Mouse (Mus musculus): ENCODE measurements around the gene Pyy.

The Pyy gene

GRCm38 (mm10) chr11:102095676-102096075 lies 12.0 kb downstream of the Pyy start:
- DNase-seq (ENCODE audit: low read depth, low spot score): no peak

DNA sequence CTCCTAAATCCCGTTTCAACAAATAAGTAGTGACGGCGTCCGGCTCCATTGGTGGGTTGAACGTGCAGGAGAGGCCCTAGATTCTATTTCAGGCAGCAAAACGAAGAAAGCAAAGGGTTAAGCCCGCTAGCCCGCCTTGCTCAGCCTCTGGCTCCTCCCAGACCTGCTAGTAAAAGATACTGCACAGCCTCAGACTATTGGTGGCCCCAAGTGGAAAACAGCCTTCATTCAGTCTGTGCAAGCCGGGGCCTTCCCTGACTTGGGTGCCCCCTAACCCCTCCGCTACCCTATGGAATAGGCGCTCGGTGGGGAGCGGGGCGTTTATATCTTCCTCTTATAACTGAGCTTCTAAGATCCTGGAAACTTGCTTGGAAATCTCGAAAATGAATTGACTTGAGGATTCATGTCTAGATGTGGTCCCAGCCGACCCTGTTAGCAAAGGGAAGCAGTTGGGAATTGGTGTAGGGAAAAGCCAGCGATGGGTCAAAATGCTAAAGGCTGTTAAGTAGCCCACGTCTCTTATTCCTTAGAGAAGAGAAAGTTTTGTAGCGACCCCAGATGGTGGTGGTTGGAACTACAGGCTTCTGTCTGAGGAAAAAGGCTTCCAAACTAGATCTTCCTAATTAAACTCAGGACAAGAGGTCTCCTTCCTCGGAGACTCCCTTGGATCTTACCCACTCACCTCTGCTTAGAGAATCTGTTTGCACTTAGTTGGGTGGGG lies 18.4 kb downstream of the Pyy start:
- no peak for DNase-seq (ENCODE audit: low read depth, low spot score)

DNA sequence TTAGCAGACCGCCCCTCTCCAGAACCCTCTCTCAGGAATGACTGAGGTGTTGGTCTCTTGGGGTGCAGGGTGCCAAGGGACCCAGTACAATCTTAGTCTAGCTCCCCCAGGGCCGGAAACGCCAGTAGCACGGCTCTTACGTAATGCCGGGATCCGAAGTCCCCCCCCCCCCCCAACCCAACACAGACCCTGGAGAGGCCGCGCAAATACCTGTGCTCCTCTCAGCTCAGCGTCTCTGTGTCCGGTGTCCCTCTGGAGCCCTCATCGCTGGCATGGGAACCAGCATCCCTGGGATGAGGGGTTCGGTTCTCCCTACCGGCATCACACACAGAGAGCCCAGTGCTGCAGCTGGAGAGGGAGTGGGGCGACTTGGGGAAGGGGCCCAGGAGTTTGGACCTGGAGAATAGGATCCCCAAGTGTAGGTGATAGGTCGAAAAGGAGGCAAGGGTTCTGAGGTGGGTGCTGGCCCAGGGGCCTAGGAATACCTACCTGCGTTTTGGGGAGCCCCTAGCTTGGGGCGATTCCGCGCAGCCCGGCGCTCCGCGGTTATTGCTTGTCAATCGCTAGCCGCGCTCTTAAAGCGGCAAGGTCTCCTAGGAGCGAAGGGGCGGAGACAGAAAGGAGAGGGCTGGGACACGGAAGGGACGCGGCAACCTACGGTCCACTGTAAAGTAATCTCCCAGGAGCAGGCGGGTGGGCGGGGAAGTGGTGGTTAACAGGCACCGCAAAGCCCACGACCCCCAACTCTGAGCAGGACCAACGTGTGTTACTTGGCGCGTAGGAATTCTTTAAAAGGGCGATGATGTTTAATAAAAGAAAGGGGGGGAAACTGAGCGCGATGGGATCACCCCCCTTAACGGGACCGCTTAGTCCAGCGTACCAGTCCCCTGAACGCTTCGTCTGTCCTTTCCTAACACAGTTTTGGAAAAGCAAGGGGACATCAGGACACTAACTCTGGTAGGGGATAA lies 19.4 kb downstream of the Pyy start, which contains the start of gene Mpp2:
Gene Mpp2, minus strand, starts transcription at position 585 of the 968 bp plus-strand sequence.
- no peak for DNase-seq (ENCODE audit: low read depth, low spot score)

DNA sequence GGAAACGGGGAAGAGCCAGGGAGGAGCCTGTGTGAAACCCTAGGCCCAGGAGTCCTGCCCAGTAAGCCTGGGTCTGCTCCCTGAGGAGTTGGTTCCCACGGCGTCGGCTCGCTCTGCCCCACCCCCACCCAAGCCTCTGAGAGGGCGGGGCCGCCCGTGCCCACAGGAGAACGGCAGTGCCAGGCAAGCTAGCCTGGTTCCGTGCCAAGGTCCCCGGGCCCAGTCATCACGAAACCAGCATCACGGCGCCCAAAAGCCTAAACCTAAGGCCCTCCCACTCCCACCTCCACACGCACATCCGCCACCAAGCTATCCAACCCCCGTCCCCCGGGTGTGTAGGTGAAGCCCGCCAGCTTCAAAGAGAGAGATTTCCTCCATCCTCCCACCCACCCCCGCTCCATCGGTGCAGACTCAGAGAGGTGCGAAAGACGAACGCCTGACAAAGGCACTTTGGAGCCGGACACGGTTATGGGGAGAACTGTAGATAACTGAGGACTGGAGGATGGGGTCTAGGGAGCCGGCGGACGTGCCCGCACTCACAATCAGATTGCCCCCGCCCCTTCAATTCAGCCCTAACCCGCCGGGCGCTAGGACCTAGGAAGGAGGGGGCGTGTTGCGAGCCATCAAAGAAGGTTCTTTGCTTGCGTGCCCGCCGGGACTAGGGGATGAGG lies 20.4 kb downstream of the Pyy start:
- DNase-seq (ENCODE audit: low read depth, low spot score): peak; percentile 49

DNA sequence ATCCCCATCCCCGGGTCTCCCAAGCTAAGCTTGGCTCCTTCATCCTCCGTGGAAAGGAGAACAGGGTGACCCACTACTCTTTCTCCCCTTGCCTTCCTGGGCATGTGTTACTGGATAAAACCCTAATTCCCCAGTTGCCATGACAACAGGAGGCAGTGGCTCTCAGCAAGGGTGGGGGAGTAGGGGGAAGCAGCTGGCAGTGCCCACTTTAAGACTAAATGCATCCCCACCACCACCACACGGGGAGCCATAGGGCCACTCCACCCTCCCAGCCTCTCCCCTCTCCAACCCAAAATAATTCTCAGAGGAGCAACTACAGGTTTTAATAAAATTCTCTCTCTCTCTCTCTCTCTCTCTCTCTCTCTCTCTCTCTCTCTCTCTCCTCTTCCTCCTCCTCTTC lies 21.3 kb downstream of the Pyy start:
- peak; percentile 53 for DNase-seq (ENCODE audit: low read depth, low spot score)

- DNase-seq (ENCODE audit: low read depth, low spot score): peak; percentile 81
Observed at GRCm38 (mm10) chr11:102084159-102084558, 23.5 kb downstream of the Pyy start.

- no peak for DNase-seq (ENCODE audit: low read depth, low spot score)
Observed at GRCm38 (mm10) chr11:102083193-102083592, 24.4 kb downstream of the Pyy start.

GRCm38 (mm10) chr11:102082322-102082721 lies 25.3 kb downstream of the Pyy start:
- no peak for DNase-seq (ENCODE audit: low read depth, low spot score)

- no peak for DNase-seq (ENCODE audit: low read depth, low spot score)
Observed at GRCm38 (mm10) chr11:102073722-102074121, 33.9 kb downstream of the Pyy start.

GRCm38 (mm10) chr11:102072729-102073128 lies 34.9 kb downstream of the Pyy start:
- no peak for DNase-seq (ENCODE audit: low read depth, low spot score)

DNA sequence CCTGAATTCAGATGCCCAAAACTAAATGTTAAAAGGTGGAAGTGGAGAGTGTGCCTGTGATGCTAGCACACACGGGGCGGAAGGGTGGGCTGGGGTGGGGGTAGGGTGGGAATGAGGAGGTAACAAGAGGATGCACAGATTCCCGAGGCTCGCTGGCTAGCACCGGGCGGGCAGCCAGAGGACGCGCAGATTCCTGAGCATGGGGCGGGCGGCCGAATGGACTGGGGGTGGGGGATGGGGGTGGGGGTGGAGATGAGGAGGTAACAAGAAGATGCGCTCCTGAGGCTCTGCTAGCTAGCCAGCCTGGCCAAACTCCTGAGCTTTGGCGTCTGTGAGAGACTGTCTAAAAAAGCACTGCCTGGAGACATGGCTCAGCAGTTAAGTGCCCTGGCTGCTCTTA lies 37.2 kb downstream of the Pyy start:
- DNase-seq (ENCODE audit: low read depth, low spot score): no peak

GRCm38 (mm10) chr11:102069633-102070032 lies 38.0 kb downstream of the Pyy start:
- no peak for DNase-seq (ENCODE audit: low read depth, low spot score)

- DNase-seq (ENCODE audit: low read depth, low spot score): no peak
Observed at GRCm38 (mm10) chr11:102068969-102069368, 38.7 kb downstream of the Pyy start.

DNA sequence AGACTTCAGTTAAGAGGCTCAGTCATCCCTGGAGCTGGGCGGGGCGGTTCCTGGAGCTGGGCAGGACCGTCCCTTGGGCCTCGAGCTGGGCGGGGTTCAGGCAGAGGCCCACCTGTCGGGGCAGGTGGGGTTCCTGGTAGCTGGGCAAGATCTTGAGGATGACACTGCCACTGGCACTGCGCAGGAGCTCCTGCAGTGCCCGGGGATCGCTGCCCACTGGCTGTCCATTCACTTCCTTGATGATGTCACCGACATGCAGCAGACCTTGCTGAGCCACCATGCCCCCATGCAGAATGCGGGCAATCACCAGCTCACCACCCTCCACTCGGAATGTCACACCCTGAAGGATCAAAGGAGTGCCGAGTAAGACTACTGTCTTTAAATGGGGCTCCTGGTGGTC lies 44.6 kb downstream of the Pyy start:
- no peak for DNase-seq (ENCODE audit: low read depth, low spot score)

DNA sequence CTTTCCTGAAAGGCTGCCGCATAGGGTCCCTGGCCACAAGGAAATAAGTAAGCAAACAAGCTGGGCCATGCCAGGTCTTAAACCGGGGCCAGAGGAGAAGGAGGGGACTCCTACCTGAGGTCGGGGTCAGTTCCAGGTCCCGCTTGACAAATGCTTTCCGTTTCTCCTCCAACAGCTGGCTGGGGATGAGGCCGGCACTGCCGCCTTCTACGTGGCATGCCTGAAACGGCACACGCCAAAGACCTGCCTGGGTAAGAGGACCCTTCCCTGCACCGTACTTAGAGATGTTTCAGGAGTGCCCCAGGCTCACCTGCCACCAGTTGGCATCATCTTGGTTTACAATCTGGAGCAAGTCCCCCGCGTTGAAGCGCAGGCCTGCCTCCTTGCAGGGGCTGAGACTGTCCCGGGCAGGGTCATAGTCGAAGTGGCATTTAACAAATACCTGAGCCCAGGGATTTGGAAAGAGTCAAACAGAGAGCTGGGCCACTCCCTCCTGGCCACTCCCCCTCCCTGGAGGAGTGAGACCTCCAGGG lies 45.6 kb downstream of the Pyy start:
- DNase-seq (ENCODE audit: low read depth, low spot score): no peak

- peak; percentile 72 for DNase-seq (ENCODE audit: low read depth, low spot score)
Observed at GRCm38 (mm10) chr11:102061236-102061940, 46.2 kb downstream of the Pyy start.
